Mouse (Mus musculus) mouse trophoblast stem cell (cell line): ENCODE results near the gene Tnnt1.
"Not testable (repeated sequence)": the region's sequence is repeated elsewhere in the genome, so short reads cannot be mapped to it uniquely, and the experiment has no call there.

ENCODE experiments used
- in situ Hi-C, 2 experiments: fragments of 300-500 bp; cut with MseI, MboI; formaldehyde crosslinking; loops; 2 replicates in 1 of 2; 3 replicates in 1 of 2; pipeline ENCODE4 v1.15.1; 2025

Gene Tnnt1

DNA sequence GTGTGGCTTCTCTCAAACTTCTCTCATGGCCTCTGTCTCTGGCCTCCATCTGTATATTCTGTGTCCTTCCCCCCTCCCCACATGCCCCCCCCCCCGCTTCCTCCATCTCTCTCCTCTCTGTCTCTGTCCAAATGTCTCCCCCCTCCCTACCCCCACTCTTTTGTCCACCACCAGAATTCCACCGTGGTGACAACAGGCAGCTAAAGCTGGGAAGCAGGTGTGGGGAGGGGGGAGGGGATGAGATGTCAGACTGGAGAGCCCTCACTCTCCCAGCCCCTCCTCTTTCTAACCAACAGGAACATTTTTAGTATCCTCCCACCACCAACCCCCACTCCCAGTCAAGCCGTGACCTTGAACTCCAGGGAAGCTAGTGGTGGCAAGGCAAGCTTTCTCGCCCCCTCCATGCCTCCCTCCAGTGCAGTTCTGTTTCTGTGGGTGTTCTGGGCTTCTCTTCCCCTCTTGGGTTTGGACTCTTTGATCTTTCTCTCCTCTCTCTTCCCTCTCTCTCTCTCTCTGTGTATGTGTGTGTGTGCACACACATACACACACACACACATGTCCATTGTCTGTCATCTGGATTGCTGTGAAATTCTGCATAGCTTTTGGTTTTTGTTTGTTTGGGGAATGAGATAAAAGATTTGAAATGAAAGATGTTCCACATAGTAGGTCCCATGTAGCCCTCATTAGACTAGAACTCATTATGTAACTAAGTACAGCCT is at the start of gene Tnnt1:
TSS of gene Tnnt1 (minus strand) at position 51 of the 719 bp plus-strand sequence.
- in situ Hi-C loops = no loop called here

DNA sequence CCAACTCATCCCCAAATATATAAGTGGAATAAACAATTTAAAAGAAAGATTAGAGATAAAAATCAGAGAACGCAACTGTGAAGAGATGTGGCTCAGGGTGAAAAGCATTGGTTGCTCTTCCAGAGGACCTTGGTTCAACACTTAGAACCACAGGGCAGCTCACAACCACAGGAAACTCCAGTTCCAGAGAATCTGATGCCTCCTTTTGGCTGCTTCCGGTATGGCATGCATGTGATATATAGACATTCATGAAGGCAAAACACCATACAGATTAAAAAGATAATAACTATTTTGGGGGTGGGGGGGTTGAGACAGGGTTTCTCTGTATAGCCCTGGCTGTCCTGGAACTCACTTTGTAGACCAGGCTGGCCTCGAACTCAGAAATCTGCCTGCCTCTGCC is 46.5 kb upstream of the Tnnt1 start:
- in situ Hi-C loops = loop anchor here (5.0 kb wide), 2 partner anchors 50 to 60 kb away; no protein-coding TSS in a partner anchor

DNA sequence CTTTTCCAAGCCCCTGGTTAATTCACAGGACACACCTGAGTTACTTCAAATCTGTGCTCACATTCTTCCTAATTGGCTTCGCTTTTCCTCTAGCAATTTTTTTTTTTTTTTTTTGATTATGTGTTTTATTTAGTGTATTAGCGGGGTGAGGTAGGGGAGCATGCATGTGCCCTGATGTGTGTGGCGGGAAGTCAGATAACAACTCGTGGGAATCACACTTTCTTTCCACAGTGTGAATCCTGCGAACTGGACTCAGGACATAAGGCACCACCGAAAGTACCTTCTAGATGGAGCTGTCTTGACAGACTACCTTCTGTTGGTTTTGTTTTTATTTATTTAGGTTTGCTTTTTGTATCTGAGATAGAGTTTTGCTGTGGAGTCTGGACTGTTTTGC is 41.0 kb upstream of the Tnnt1 start:
- in situ Hi-C loops = no loop called here

DNA sequence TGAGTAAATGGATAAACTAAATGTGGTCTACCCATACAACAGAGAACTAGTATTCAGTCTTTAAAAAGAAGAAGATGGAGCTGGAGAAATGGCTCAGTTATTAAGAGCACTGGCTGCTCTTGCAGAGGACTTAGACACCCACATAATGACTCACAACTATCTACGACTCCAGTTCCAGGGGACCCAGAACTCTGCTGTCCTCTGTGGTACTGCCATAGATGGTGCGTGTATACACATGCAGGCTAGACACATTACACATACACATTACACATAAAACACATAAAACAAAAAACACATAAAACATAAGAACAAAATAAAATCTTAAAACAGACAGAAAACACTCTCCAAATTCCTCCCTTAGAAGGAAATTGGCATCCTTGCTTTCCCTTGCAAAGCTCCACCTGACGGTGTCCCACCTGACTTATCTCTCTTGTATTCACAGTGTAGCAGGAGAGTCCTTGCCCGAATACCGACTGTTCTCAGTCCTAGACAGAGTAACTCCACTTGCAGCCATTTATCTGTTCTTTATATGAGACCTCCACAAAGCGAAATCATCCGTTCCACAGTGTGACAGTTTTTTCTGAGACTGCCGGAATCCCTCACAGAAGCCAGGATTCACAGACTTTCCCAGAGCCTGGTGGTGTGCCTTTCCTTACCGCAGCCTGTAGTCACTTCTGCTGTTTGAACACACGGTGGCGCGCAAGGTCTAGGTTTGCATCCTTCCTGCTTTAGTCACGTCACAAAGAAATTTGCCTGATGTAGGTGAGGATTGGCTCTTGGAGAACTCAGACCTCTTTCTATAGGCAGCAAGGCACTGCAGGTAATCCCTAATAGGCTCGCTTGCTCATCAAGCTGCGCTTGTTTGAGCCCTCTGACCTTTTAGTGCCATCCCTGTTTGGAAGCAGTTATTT is 40.3 kb upstream of the Tnnt1 start:
- in situ Hi-C loops = no loop called here

DNA sequence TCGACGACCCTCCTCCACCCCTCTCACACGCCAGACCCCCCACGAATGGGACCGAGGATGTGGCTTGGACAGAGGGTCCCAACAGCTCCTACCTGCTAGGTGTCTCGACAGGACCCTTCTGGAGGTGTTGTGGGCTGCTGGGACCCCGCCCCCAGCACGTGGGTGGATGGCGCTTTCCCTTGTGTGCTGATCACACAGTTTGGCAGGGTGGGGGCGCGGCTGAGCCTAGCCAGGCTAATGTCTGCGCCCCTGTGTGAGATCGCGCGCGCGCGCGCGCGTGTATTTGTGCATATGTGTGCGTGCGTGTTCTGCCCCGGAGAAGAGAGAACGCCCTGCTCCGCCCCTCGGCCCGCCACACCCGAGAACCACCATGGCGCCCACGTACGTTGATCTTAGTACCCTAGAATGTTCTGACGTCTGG is 31.0 kb upstream of the Tnnt1 start, which contains the start of gene Syt5:
TSS of gene Syt5 (minus strand) at position 321 of the 421 bp plus-strand sequence.
- in situ Hi-C loops = no loop called here

DNA sequence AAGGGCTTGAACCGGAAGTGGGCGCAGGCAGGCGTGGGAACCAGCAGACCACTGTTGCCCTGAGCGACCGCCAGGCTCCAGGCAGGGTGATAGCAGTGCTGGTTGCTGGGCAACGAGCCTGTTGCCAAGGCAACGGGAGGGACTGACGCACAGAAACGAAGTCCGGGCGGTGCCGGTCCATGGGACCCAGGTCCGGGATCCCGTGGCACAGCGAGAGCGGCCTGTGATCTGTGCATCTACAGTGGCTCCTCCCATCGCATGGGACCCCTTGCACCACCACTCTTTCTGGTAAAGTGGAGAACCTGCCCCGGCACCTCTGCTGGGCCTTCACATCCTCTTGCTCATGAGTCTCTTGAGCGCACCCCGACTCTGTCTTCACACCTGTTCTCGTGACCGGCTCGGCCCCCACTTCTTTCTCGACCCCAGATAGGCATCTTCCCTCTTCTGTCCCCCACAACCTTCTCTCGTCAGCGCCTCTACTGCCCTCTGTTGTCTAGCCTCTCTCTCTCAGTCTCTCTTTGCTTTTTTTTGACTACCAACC is 30.5 kb upstream of the Tnnt1 start:
- in situ Hi-C loops = no loop called here

DNA sequence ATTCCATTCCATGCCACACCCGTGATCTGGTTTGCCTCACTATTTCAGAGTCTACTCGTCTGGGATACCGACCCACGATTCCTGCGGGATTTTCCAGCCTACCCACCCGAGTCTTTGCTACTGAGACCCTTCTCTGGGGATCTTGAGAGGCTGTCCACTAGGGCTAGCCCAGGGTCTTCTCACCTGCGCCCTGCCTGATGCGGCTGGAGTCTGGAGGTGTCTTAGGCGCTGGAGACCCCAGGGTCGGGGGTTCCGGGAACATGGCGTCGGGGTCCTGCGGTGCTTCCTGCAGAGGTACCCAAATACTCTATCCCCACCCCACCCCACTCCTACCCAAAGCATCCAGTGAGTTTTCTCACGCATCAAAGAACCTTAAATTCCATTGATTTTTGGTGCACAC is 29.9 kb upstream of the Tnnt1 start:
- in situ Hi-C loops = no loop called here

DNA sequence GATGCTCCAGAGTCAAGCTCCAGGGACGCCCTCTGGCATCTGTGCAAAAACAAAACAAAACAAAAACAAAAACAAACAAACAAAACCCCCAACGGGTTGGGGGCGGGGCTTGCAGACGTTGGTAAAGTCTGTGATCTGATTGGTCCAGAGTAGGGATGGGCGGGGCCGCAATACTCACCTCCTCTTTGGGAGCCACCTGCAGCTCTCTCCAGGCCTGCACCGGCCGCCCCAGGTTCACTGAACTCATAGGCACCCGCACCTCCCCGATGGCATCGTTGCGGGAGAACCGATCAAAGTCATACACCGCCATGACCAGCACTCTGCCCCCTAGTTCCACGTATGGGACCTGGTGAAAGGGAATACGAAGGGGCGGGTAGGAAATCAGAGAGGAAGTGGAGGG is 25.8 kb upstream of the Tnnt1 start:
- in situ Hi-C loops = no loop called here

DNA sequence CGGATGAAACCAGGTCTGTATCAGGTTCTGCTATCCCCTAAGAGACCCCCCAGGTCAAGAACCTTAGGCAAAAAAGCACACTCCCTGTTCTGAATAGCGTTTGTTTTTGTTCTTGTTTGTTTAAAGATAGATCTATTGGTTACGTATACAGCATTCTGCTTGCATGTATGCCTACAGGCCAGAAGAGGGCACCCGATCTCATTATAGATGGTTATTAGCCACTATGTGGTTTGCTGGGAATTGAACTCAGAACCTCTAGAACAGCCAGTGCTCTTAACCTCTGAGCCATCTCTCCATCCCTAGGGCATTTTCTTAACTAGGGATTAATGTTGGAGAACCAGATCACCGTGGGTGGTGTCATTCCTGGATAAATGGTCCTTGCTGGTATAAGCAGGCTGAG is 25.2 kb upstream of the Tnnt1 start:
- in situ Hi-C loops = no loop called here

DNA sequence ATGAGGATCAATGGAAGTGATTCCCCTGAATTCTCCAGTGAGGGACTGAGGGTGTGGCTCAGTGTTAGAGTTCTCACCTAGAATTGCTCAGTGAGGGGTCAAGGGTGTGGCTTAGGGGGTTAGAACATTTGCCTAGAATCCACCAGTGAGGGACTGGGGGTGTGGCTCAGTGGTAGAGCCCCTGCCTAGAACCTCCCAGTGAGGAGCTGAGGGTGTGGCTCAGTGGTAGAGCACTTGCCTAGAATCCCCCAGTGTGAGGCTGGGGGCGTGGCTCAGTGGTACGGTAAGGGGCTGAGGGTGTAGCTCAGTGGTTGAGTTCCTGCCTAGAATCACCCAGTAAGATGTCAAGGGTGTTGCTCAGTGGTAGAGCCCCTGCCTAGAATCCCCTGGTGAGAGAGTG is 22.8 kb upstream of the Tnnt1 start:
- in situ Hi-C loops = no loop called here

DNA sequence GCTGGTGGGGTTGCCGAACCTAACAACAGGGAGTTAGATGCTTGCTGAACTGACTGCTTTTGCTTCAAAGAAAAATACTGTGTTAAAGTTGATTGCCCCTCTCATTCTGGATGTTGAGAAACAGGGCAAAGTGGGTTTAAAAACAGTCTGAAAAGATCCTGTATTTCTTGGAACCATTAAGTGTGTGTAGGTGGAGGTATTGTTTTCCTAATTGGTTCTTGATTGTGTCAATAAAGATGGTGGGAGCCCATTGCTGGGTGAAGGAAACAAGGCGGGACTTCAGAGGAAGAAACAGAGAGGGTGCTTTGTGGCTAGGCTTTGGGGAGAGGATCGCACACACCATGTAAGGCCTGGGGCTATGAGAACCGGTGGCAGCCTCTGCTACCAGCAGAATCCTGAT is 21.0 kb upstream of the Tnnt1 start:
- in situ Hi-C loops = no loop called here

DNA sequence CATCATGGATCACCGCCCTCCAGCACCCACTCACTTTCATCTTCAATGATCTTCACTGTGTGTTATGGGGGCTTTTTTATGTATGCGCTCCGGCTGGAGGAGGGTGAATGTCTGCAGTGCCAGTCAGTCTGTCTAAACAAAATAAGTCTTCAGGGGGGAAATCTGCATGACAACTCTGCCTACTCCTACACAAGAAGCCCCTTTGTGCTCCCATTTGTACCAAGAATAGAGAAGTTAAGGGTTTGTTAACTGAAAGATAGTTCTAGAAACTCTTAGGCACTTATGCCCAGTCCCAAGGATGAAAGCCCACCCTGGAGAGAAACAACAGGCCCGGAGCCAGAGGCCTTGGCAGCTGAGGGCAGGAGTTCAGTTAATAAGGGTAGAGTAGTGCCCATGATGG is 20.2 kb upstream of the Tnnt1 start:
- in situ Hi-C loops = no loop called here

DNA sequence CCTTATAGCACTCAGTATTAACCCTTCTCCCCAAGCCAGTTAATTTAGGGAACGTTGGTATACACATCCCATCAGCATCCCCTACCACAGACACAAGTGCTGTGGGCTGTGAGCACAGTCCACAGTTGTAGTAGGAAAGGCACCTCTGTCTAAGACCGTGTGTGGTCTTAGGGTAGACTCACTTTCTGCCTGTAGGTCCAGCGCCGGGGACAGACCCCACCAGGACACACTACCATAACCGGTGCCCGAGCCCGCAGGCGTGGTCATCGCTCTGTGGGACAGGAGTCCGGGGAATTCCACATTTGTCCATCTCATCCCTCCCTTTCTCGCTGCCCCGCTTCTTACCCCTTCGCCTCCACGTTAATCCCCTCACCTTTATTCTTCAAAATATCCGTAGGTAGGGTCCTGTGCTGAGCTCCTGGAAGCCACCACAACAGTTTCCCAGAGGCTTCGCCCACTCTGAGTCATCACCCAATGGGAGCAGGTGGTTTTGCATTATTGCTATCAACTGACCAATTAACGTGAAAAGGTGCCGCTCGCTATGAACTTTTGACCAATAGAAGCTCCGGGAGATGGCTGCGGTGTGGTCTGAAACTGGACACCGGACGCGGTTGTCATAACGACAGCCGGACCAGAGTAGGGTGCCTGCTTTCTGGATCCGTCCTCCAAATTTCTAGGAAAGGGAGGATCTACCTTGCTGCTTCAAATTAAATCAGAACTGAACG is 16.0 kb upstream of the Tnnt1 start, which contains the start of gene Dnaaf3:
TSS of gene Dnaaf3 (minus strand) at position 449 of the 725 bp plus-strand sequence.
- in situ Hi-C loops = no loop called here

DNA sequence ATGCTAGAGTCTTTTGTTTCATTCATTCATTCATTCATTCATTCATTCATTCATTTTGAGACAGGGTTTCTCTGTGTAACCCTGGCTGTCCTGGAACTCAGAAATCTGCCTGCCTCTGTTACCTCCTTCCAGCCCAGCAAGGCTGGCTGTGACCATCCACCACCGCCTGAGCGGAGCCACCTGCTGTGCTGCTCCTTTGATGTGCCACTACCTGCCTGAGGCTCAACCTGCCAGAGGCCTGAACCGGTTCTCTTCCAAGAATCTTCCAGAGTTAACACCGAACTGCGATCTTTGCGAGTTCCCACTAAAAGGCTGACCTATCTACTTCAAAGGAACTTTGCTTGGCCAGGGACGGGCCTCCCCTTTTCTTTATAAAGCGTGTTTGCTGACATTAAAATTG is 14.0 kb upstream of the Tnnt1 start:
- in situ Hi-C loops = not testable (repeated sequence)

DNA sequence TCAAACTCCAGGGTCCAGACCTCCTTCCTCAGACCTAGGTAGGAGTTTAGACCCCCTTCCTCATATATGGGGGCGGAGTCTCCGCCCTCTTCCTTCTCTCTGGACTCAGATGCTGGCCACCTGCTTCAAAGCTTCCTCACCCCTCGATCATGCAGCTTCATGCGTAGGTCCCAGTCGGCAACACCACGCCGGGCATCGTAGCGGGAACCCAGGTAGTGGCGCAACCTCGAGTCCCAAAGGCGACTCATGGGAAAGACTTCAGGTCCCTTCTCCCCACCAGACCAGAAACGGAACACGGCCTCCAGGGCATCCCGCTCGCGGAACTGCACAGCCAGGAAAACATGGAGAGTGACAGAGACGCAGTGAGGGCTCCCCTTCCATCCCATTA is 11.1 kb upstream of the Tnnt1 start:
- in situ Hi-C loops = loop anchor here in 1 of 2 experiments (5.0 kb wide), 1 partner anchor 50 kb away; no protein-coding TSS in a partner anchor

DNA sequence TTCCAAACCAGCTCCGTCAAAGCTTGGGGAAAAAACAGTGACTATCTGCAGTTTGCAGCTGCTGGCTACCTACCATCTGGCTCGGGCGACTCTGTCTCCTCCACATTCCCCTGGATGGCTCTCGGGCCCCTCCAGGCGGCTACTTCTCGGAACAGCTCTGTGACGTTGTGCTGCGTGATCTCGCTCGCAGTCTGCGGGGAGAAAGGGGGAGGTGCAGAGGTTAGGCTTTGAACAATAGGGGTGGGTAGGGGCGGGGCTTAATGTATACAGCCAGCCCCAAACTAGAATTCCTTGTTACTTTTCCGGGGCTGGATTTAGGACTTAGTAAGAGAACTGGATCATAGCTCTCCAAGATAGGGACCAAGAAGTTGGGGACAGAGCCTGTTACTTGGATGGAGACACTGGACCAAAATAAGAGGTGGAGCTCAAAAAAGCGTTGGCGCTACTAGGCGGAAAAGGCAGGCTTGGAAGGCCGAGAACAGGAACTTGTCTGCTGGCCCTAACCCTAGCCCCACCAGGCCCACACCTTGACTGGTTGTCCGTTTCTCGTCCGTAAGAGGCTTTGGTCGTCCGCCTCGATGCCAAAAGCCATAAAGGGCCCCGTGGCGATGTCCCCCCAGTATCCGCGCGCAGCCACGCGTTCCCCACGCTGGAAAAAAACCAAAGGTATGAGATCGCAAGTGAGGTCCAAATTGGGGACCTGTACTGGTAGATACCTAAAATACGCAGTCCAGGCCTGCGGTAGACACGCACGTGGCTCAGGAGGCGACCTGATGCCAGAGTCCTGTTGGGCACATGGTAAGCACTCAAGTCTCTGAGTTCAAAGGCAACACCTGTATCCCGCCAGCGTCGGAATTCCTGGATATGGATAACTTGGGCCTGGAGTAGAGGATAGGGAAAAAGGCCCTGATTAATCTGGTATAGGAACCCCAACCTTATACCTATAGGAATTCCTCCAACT is 10.4 kb upstream of the Tnnt1 start:
- in situ Hi-C loops = loop anchor here in 1 of 2 experiments (5.0 kb wide), 1 partner anchor 49 kb away; no protein-coding TSS in a partner anchor

DNA sequence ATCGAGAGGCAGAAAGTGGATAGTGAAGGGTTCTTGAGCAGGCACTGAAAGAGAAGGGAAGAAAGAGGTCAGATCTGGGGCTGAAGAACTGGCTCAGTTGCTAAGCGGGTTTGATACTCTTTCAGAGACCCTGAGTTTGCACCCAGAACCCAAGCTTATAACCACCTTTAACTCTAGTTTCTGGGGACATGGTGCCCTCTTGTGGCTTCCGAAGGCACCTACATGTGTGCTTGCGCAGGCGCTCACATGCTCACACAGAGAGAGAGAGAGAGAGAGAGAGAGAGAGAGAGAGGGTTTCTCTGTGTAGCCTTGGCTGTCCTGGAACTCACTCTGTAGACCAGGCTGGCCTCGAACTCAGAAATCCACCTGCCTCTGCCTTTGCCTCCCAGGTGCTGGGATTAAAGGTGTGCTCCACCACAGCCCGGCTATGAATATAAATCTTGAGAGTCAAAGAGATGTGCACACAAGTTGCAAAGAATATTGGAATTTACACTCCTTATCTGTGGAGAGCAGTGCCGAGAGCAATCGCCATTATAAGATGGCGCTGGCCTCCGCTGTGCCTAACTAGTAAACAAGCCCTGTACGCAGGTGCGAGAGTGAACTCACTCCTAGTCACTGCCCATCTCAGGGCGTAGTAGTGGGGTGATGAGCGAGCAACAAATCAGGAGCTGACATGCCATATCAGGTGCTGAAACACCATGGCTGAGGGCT is 8.2 kb upstream of the Tnnt1 start, which contains the start of gene Tnni3:
TSS of gene Tnni3 (minus strand) at position 18 of the 711 bp plus-strand sequence.
- in situ Hi-C loops = not testable (repeated sequence)

DNA sequence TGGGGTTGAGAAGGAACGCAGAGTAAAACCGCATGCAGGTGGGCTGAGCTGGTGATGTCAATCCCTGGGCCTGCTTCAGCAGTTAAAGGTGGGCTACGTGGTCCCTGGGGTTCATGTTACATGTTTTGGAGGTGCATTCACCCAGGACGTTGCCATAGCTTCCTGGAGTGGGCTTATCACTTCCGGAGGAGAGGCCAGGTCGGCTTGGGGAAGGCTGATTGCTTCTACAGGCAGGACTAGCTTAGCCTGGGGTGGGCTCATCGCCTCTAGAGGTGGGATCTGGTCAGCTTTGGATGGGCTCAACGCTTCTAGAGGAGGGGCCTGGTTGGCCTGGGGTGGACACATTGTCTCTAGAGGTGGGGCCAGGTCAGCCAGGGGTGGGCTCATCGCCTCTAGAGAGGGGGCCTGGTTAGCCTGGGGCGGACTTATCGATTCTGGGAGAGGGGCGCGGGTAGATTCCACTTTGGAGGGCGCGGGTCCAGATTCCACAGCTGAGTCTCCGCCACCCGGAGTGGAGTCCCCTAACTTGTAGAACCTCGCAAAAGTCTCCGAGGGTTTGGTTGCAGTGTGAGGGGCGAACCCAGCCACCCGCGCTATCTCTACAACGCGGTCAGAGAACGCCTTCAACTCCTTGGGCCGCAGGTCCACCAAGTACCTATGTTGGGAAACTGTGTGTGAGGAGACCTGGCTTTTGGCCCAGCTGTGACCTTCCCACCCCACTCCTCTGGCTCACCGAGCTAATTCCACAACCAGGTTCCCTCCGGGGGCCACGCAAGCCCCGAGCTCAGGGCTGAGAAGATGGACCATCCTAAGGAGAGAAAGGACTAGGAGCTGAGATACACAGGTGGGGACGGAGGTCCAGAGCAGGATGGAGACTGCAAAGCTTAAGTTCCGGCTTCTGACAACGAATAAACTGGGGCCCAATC is 7.3 kb upstream of the Tnnt1 start:
- in situ Hi-C loops = no loop called here

DNA sequence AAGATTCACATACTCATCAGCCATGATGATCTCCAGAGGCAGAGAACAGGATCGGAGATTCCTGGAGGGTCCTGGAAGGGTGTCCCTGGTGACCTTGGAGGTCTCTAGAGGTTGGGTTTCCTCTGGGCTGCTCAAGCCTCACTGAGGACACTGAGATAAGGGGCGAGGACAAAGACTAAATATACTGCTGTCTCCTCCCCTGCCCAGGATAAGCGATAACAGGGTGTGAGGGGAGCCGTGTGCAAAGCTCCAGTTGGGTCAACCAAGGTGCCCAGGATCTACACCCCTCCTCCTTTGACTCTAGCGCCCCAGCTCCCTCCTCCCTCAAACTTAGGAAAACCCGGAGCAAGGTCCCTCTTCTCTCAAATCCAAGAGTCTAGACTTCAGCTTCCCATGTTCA is 6.1 kb upstream of the Tnnt1 start:
- in situ Hi-C loops = no loop called here
